Mouse (Mus musculus) effector memory CD4-positive, alpha-beta T cell, adult 7 months (primary cell): ENCODE results near the gene Olfr169. TPM values are rescaled to one million over a fixed set of nuclear protein-coding genes. Genes with fewer than 3 reads are reported as not detected.

Experiments
- polyA plus RNA-seq: library from polyadenylated mRNA; unstranded; fragments of 100-300 nt; shearing (Covaris generic); gene quantifications from one replicate; pipeline ENCODE4 v1.2.1, GENCODE M21; 2017

The Olfr169 gene
- not detected for polyA plus RNA-seq

GRCm38 (mm10) chr16:19571709-19572108 lies at the start of gene Olfr169:
Olfr169 (minus strand) TSS chr16:19571809.

GRCm38 (mm10) chr16:19611782-19612181 lies 40.2 kb upstream of the Olfr169 start, which contains the start of gene Olfr170:
Olfr170 (minus strand) TSS chr16:19611882.

GRCm38 (mm10) chr16:19535455-19535854 lies 36.2 kb downstream of the Olfr169 start, which contains the start of gene Olfr168:
Olfr168 (minus strand) TSS chr16:19535555.

GRCm38 (mm10) chr16:19522166-19522565 lies 49.4 kb downstream of the Olfr169 start, which contains the start of gene Olfr167:
Olfr167 (minus strand) TSS chr16:19522266.

Other genes with a start within 250 kb of the Olfr169 start
- gene Olfr165, start 148.7 kb downstream of the Olfr169 start, polyA plus RNA-seq: not detected
- not detected for gene Olfr166, start 88.1 kb downstream of the Olfr169 start, polyA plus RNA-seq
- gene Olfr167, start 49.5 kb downstream of the Olfr169 start, polyA plus RNA-seq: 0.18 TPM
- not detected for gene Olfr168, start 36.3 kb downstream of the Olfr169 start, polyA plus RNA-seq
- gene Olfr170, start 40.1 kb upstream of the Olfr169 start, polyA plus RNA-seq: not detected
- gene Olfr171, start 58.1 kb upstream of the Olfr169 start, polyA plus RNA-seq: not detected
- gene Lamp3, start 134.6 kb upstream of the Olfr169 start, polyA plus RNA-seq: not detected
- 16.6 TPM for gene B3gnt5, start 188.4 kb upstream of the Olfr169 start, polyA plus RNA-seq